Mouse (Mus musculus): ENCODE measurements around the gene Fbxo5.

- no peak for TF ChIP-seq CTCF (IDR thresholded peaks at IDR 0.05; ENCODE audit: extremely low read depth, insufficient read depth, low read length)
- TF ChIP-seq POLR2A (IDR thresholded peaks at IDR 0.05; ENCODE audit: extremely low read depth, insufficient read depth, low read length): no peak
Measured at GRCm38 (mm10) chr10:5806416-5806815, 1.0 kb upstream of the Fbxo5 start.

Measured in cortical plate, adult 2 months (tissue).